Mouse (Mus musculus) bone marrow, adult 2 months (tissue): ENCODE measurements around the gene Synrg.

Source experiments
- CTCF ChIP-seq: fragments of 200-500 bp; IDR thresholded peaks from 2 replicates; pipeline ENCODE4 v1.5.1; 2011; ENCODE audit warnings: low read length, control low read depth; ENCODE audit not compliant: control insufficient read depth, insufficient read depth
- POLR2A ChIP-seq: fragments of 200-500 bp; IDR thresholded peaks from 2 replicates; pipeline ENCODE4 v1.6.1; 2011; ENCODE audit warnings: low read depth, mild to moderate bottlenecking, control low read depth, low read length, borderline replicate concordance; ENCODE audit not compliant: control insufficient read depth

- TF ChIP-seq POLR2A (no peak), CTCF (no peak)
Measured at GRCm38 (mm10) chr11:84001257-84001656, 37.0 kb downstream of the Synrg start.
